Mouse (Mus musculus) layer of hippocampus, adult 11-12 months (tissue): Measurements from ENCODE around the gene Homer2.
A peak's percentile ranks its signal among the peaks of the same experiment; 100 is the strongest.

Source experiments
- DNase-seq: peaks from one replicate; pipeline ENCODE4 v3.0.0; 2022; ENCODE audit warnings: low spot score

The Homer2 gene

GRCm38 (mm10) chr7:81698357-81698756 lies 9.0 kb downstream of the Homer2 start:
- no peak for DNase-seq

- no peak for DNase-seq
Measured at GRCm38 (mm10) chr7:81697954-81698353, 9.4 kb downstream of the Homer2 start.

GRCm38 (mm10) chr7:81695763-81696533 lies 11.4 kb downstream of the Homer2 start:
- no peak for DNase-seq

- no peak for DNase-seq
Measured at GRCm38 (mm10) chr7:81691067-81691466, 16.3 kb downstream of the Homer2 start.

GRCm38 (mm10) chr7:81689116-81689681 lies 18.1 kb downstream of the Homer2 start:
- DNase-seq = no peak

DNA sequence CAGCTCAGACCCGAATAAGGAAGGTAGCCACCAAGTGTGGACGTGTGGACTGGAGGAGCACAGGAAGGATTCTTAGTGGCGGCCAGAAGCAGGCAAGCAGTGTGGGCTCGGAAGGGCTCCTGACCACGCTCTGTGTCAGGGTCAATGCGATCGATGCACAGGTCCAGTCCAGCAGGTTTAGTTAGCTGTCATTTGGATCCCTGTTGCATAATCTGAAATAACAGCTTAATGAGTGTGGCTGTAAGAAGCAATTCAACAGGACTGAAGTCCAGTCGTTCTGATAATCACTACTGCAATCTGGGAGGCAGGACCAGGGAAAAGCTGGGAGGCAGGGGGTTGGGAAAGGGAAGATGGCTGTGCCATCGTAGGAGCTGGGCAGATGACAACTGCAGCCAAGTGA lies 18.9 kb downstream of the Homer2 start:
- no peak for DNase-seq

GRCm38 (mm10) chr7:81687684-81688316 lies 19.5 kb downstream of the Homer2 start:
- no peak for DNase-seq

DNA sequence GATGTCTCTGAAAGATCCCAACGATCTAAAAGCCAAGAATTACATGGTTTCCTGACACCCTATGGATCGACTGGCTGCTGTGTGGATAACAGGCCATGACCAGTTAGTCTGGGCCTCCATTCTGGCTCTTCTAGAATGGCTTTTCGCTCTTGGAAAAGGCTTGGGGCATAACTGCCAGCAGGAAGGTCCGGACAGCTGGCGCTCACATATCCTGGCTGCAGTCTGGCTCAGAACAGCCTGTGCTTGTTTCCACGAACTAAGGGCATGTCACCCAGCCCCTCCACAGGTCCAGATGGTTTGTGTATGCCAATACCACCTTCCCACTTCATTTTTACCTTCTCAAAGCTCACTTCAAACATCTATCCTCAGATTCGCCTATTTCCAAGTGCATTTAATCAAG lies 22.0 kb downstream of the Homer2 start:
- DNase-seq = no peak

DNA sequence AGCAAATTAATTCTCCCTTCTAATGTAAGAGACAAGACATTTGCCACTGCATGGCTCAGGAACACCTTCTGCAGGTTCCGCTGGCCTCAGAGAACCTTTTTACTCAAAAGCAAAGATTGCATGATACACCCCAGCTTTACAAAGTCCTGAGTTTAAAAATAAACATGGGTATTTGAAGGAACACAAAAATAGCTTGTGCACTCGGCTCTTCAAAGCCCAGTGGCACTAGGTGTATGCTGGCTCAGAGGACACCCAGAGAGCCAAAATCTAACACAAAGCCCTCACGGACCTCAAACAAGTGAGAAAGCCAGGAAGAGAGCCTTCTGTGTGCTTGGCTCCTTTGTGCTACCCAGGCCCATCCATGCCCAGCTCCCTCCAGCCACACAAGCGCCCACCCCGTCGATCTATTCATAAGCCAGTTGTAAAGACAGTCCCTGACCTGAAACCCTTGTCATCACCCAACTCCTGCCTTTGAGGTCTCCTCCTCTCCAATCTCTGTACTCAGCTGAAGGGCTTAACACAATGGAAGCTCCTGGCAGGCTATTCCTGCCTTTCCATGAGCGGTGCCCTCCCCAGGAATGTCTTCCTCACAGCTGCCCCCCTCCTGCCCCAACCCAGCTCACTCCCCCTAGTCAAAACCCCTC lies 23.4 kb downstream of the Homer2 start:
- no peak for DNase-seq

DNA sequence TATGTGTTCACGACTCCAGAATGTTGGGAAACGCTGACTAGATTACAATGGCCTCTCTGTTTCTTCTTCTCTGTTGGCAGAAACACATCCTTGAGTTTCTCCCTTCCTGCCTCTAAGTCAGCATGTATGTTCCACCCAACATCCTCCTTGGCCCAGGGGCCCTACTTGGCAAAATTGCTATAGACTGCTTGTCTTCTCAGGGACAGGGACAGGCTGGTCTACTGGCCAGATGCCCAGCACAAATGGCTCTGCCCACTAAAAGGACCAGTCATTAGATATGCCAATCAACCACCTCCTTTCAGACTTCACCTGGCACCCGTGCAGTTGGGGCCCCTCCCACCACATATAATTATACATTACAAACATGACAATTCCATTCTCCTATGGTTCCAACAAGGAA lies 25.9 kb downstream of the Homer2 start:
- DNase-seq = no peak

DNA sequence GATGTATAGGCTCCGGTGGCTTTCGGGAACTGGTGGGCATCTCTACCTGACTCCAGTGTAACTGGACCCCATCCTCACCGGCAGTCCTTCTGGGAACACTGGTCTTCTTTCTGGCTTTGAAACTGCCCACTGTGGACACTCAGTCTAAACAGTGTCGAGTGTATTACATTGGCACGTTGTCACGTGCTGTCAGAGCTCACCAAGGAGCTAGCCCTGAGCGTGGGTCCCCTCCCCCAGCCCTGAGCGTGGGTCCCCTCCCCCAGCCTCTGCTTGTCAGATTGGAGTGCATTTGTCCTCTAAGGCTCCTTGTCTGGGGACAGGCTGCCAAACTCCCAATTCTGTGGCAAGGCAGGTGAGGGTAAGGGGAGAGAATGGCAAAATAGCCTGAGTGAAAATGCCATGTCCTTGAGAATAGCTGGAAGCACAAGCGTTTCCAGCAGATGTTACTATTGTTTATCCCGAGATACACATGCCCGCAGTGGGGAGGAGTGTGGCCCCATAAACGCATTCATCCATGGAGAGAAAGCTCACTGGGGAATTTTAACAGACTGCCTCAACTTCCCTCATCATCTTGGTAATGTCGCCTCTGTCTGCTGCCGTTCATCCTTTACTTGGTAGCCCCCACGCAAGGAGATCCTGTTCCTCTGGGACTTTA lies 33.8 kb downstream of the Homer2 start:
- no peak for DNase-seq

DNA sequence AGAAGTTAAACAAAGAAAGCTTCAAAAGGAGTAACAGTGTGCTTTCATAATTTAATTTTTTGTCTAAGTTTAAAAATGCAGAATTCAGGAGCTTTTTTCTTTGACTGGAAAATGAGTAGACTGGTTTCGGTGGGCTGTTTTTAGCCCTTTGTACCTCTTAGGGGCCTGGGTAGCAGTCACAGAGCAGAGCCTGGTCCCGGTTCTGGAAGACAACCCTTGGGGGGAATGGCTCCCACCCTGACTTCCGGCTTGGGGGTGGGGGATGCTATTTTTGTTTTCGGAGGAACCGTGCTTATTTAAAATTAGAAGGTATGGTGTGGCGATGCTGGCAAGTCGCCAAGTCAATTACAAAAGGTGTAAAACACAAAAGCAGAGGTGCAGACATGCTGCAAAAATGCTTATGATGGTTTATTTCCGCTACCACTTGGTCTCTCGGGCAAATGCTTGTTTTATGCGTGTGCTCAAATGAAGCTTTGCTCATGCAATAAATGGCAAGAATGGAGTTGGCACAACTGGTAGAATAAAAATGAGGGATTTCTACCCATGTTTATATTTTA lies 34.5 kb downstream of the Homer2 start:
- DNase-seq = no peak

- no peak for DNase-seq
Measured at GRCm38 (mm10) chr7:81667156-81667555, 40.2 kb downstream of the Homer2 start.

DNA sequence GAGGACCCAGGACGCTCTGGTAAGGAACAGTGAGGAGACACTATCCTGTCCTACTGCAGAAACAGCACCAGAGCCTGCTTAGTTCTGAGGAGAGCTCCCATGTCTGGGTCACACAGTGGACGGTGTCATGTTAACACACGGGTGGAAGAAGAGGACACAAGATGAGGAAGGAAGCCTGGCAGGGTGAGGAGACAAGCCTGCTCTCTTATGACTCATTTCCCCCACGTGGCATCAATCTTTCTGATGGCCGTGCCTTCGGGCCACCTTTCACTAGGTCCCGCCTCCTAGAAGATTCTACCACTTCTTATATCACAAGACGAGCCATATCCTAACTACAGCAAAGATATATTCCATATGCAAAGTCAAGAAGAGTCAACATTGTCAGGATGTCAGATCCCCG lies 40.7 kb downstream of the Homer2 start:
- DNase-seq = no peak

DNA sequence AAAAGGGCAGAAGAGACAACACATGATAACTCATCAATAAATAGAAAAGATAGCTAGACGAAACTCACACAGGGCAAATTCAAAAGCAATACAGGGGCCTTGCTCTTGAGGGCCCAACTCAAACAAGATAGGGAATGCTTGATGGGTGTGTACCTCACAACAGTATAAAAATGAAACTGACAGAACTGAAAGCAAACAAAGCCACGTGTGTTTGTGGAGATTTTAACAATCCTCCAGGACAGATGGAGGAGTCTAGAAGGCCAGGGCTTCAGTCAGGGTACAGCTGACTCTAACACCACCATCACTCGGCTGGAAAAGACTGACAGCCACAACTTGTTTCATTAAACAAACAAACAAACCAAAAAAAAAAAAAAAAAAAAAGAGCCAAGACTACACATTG lies 44.3 kb downstream of the Homer2 start:
- DNase-seq = no peak

GRCm38 (mm10) chr7:81657631-81658347 lies 49.5 kb downstream of the Homer2 start:
- no peak for DNase-seq

DNA sequence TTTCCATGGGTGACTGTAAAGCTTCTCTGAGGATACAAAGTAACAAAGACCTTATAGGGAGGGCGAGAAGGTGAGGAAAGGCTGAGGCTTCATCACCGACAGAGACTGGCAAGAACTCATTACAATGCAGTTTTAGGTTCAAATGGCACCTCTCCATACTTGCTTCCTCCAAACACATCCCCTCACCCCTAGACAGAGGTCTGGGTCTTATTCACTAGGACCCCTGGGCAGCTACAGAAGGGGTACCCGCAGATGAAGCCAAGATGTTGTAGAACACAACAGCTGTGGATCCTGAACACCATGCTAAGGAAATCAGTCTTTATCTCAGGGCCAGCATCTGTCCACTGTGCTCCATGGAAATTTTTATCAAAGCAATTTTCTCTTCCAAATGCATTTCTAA lies 50.3 kb downstream of the Homer2 start:
- DNase-seq = no peak

GRCm38 (mm10) chr7:81656635-81657034 lies 50.7 kb downstream of the Homer2 start:
- DNase-seq = no peak

- no peak for DNase-seq
Measured at GRCm38 (mm10) chr7:81654946-81655718, 52.2 kb downstream of the Homer2 start.

DNA sequence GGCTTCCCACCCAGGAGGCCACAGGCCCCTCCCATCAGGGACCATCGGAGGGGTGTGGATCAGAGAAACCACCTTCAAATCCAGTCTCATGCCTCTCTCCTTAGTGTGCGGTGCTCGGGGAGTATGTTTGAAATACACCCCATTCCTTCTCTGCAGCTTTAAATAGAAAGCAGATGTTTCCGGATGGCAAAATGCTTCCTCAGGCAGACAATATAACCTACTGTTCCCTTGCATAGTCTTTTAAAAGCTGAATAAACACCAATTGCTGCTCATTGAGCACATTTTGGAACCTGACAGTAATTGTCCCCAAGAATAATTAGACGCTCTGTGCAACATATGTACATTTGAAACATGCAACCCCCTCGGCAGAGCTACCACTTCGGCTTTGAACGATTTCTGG lies 53.3 kb downstream of the Homer2 start:
- DNase-seq = peak; percentile 38

DNA sequence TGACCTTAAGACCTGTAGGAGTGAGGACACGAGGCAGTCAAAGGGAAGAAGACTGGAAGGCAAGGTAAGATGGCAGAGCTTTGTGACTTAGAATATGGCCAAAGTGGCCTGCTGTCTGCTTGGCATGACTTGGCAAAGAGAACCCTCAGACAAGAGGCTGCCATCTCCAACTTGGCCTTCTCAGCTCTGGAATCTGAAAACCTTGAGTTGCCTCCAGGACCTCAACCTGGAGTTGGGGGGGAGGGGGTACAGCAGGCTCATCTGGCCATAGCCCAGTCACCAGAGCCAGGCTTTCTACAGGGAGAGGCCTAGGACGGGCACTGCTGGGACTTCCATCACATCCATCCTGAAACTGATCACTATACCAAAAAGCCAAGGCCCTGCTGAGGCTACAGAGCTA lies 55.0 kb downstream of the Homer2 start:
- no peak for DNase-seq
